Mouse (Mus musculus): Measurements from ENCODE around the gene Fadd.

DNA sequence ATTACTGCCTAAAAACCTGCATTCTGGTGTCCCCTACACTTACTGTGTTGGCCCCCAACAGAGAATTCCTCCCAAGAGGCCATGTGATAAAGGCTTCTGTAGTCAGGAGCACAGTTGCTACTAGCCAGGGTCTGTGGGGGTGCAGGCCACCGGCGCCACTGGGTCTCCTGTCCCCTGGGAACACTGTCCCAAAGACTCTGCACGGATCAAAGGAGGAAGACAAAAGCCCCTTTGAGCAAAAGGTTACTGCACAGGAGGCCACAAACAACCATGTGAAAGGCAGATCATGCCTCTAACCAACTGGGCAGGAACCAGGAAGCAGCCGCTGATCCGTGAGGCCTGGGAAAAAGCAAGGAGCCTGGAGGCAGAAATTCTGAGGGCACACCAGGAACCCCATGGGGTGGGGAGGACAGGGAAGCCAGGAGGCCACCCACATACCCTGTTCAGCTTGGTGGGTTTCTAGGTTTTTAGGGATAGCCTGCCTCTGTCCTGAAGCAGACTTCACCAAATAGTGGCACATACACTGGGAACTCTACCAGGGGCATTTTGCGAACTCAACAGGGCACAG, 18.2 kb upstream of the Fadd start:
- TF ChIP-seq EP300 (IDR thresholded peaks at IDR 0.05; ENCODE audit: low read depth) (no peak), CTCF (IDR thresholded peaks at IDR 0.05; ENCODE audit: low read depth) (no peak)
